Mouse (Mus musculus) heart, adult 2 months (tissue): ENCODE measurements around the gene 4930469K13Rik.

Experiments
- CTCF ChIP-seq: fragments of 200-600 bp; IDR thresholded peaks from 2 replicates; pipeline ENCODE4 v1.8.1; 2022; ENCODE audit warnings: antibody characterized with exemption, mild to moderate bottlenecking, moderate library complexity
- EP300 ChIP-seq: fragments of 200-500 bp; IDR thresholded peaks from 2 replicates; pipeline ENCODE4 v1.6.1; 2011; ENCODE audit warnings: low read depth, low read length, control low read depth; ENCODE audit not compliant: insufficient read depth

GRCm38 (mm10) chr11:34144421-34144820, 46.1 kb upstream of the 4930469K13Rik start:
- TF ChIP-seq CTCF: no peak
- TF ChIP-seq EP300: no peak
